Mouse (Mus musculus) CD4-positive naive resting alpha-beta T cell, adult 57 days (primary cell): ENCODE measurements around the gene Mnx1. TPM values are rescaled to one million over a fixed set of nuclear protein-coding genes. Genes with fewer than 3 reads are reported as not detected.

Experiments
- total RNA-seq: library from RNA; stranded (reverse); gene quantifications from one replicate; pipeline ENCODE4 v1.2.4, GENCODE M21; 2023

Gene Mnx1
- not detected for total RNA-seq

DNA sequence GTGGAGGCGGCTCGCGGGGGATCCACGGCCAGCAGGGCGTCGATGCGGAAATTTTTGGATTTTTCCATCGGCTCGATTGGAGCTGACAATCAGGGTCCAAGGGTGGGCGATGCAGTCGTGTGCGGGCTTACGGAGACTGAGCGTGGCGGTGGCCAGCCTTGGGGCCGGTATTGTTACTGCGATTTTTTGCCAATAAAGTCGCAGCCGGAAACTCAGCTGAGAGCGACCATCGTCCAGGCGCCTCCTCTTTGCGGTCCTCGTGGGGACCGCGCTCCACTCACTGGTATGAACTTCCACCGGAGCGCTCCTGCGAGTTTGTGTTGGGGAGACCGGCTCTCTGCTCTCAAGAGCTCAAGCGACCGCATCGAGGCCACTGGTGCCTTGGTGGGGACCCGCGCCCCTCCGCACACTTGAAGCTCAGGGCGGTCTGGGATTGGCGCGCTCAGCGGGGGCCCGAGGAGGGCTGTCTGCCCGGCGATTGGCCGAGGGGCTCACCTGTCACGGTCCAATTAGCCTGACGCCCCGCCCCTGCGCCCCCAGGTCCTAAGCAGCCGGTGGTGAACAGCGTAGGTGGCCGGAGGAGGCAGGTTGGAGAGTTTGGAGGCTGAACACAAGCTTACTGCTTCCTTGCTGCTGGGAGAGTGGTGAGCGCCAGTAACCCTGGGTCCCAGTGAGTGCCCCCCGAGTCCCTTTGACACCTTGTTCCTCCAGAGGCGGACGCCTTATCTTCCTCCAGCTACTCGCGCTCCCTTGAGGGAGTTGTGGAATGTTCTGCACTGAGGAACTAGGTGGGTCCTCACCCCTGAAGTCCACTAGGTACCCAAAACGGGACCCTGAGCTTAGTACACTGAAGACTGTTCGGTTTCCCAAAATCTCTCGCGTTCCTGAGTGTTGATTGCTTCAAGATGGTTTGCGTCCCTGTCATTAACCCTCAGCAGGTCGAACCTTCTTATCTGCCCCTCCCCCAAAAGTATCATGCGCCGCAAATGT, at the start of gene Mnx1:
Gene Mnx1, minus strand, starts transcription at position 263 of the 990 bp plus-strand sequence.

DNA sequence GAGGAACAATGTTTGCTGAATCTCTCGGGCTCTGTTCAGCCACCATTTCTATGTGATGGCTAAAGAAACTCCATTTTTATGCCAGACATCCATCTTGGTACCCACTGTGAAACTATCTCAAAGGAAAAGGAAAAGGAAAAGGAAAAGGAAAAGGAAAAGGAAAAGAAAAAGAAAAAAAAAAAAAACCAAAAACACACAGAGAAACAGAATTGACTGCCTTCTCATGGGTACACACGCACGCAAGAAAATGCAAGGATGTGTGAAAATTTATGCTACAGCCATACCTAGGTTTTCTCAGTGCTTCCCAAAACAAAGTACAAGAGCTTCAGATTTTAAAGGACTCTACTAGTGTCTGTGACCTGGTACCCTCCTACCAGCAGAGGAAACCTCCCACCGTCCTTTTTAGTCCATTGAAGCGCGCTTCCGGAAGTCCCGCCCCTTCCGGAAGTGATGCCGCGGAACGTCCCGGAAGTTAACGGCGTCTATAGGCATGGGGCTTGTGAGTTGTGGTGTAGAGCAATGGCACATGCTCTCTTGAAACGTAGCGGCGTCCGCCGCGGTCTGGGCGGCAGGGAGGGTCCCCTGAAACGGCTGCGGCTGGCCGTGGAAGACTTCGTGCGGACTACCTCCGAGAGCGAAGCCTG, 43.9 kb downstream of the Mnx1 start, which contains the start of gene Nom1:
Gene Nom1, plus strand, starts transcription at position 437 of the 644 bp plus-strand sequence.

Other genes with a start within 250 kb of the Mnx1 start
- gene Lmbr1, start 100.1 kb downstream of the Mnx1 start, total RNA-seq, result 2.0 TPM
- 24.0 TPM for gene Nom1, start 43.8 kb downstream of the Mnx1 start, total RNA-seq
- 45.2 TPM for gene Ube3c, start 90.8 kb upstream of the Mnx1 start, total RNA-seq